Mouse (Mus musculus): ENCODE data around the gene Nbr1. TPM values are rescaled to one million over a fixed set of nuclear protein-coding genes. Genes with fewer than 3 reads are reported as not detected.
A peak's percentile ranks its signal among the peaks of the same experiment; 100 is the strongest.

The Nbr1 gene
- polyA plus RNA-seq (2015; fragmentation: Nextera tagmentation; extraction: Ambion mirVana): 113 and 116 TPM in 2 replicates

DNA sequence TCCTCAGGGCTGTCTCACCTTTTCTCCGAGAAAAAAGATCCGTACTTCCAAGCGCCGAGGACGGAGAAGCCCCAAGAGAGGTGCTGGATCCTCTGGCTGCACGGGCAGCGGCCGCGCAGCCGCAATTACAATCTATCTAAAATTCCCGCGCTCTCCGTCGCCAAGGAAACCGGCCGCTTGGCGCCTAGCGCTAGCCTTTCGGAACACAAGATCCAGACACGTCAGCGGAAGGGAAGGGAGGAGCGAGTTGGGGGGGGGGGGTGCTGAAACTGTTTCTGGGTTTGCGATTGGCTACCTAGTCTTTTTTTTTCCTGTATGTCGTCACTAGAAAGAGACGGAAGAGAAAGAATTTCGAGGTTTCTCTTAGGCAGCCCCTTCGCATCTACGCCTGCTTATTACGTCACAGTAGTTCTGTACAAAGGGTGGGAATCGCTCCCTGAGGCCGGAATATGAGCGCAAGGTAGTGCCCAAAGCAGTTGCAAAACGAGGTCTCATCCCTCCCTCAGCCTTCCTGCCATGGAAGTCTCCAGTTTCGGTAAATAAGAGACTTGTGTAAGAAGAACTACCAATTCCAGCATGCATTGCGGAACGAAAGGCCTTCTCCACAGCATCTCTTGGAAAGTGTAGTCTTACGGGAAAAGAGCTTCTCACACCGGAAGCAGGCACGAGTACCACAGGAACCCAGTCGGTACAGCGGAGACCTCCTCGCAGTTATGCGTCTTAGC is at the start of gene Nbr1, which contains the start of gene Brca1:
Nbr1 (plus strand) TSS at position 399 of the 725 bp plus-strand sequence.
Brca1 (minus strand) TSS at position 205 of the 725 bp plus-strand sequence.
- ATAC-seq: peak; percentile 85
- WGBS: under 1% methylated on average over 43 of the region's 43 CpGs
- peak within 1 kb of the TSS; percentile 73 for H3K4me3 ChIP-seq (replicated peaks)
- H3K9ac ChIP-seq (replicated peaks): peak within 1 kb of the TSS; percentile 82
- H3K36me3 ChIP-seq: peaks cover 8% of the 10 kb centered on the region
- H3K4me2 ChIP-seq (replicated peaks): peak within 1 kb of the TSS; percentile 79
- peak within 1 kb of the TSS; percentile 96 for H3K27ac ChIP-seq
- no peaks in the 10 kb centered on the region for H3K27me3 ChIP-seq
- H3K9me3 ChIP-seq: no peaks in the 10 kb centered on the region
- peaks cover 45% of the 10 kb centered on the region for H3K4me1 ChIP-seq (replicated peaks)

DNA sequence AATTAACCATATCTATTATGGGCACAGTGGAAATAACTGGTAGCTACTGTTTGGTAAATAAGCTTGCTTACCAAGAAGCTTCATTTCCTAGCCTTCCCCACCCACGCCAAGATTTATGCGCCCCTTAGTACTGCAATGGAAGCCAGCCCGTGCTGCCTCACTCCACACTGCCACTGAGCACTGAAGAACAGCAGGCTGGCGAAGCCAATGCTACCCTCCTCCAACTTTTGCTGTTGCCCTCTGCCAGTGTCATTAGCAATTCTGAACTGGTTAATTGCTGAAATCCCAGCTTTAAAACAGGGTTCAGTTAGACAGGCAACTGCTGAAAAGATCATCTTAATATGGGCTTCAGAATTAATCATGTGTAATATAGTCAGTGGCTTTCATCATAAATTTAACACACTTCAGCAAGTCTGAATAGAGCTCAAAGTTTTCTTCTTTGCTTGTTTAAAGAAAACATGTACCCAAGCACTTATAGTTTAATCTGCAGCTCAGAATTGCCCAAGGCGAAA is 45.6 kb upstream of the Nbr1 start:
- Histone ChIP-seq H3K4me1 (replicated peaks) (no peaks in the 10 kb centered on the region), H3K9ac (replicated peaks) (no peak overlapping the region), H3K4me2 (replicated peaks) (no peak overlapping the region), H3K4me3 (replicated peaks) (no peak overlapping the region), H3K27me3 (no peaks in the 10 kb centered on the region), H3K9me3 (no peaks in the 10 kb centered on the region), H3K36me3 (peaks cover 17% of the 10 kb centered on the region), H3K27ac (no peak overlapping the region)
- WGBS: 80% methylated on average over 5 of the region's 5 CpGs
- no peak for ATAC-seq

DNA sequence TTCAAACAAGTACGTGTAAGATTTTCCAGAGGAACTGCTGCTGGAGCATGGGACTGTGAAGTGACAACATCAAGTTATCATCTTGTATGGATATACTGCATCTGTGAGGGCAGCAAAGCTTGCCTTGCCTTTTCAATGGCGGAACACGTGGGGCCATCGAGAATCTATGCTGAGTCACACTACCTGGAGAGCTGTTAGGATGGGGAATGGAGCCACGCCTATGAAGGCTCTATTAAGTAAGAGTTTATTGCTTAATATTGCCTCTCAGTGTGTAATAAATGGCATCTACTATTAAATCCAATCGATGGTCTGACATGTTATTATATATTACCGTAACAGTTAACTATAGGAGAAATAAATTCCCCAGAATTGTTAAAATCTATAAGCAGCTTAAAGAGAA is 44.9 kb upstream of the Nbr1 start:
- Histone ChIP-seq H3K4me1 (replicated peaks) (no peaks in the 10 kb centered on the region), H3K27me3 (no peaks in the 10 kb centered on the region), H3K9me3 (no peaks in the 10 kb centered on the region), H3K4me2 (replicated peaks) (no peak overlapping the region), H3K4me3 (replicated peaks) (no peak overlapping the region), H3K36me3 (peaks cover 17% of the 10 kb centered on the region), H3K27ac (no peak overlapping the region), H3K9ac (replicated peaks) (no peak overlapping the region)
- no peak for ATAC-seq
- WGBS: 96% methylated on average over 7 of the region's 7 CpGs

DNA sequence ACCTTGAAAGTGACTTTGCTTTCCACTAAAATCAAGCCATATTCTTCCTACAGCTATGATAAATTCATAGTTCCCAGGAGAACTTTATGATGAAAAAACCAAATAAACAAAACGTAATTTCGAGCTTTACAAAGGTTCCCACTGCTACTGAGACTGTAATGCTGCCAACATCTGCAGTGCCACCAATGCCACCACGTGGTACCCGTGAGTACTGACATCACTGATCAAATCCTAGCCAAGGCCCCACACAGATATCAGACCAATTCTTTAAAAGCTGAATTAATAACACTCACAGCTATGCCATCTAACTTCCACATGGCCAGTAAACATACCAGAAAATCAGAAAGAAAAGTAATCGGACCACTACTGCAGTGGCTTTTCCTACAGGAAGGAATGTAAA is 33.0 kb upstream of the Nbr1 start:
- Histone ChIP-seq H3K4me3 (replicated peaks) (no peak overlapping the region), H3K9ac (replicated peaks) (no peak overlapping the region), H3K4me2 (replicated peaks) (no peak overlapping the region), H3K4me1 (replicated peaks) (no peaks in the 10 kb centered on the region), H3K27ac (no peak overlapping the region), H3K27me3 (no peaks in the 10 kb centered on the region), H3K36me3 (peaks cover 13% of the 10 kb centered on the region), H3K9me3 (no peaks in the 10 kb centered on the region)
- WGBS: 85% methylated on average over 5 of the region's 5 CpGs
- ATAC-seq: no peak

- ATAC-seq: no peak
- 89% methylated on average over 6 of the region's 6 CpGs for WGBS
Measured at GRCm38 (mm10) chr11:101519364-101519763, 32.6 kb upstream of the Nbr1 start.

GRCm38 (mm10) chr11:101524446-101524845 is 27.5 kb upstream of the Nbr1 start:
- Histone ChIP-seq H3K4me3 (replicated peaks) (no peak overlapping the region), H3K36me3 (peaks cover 18% of the 10 kb centered on the region; the same call in 1 of the 2 replicates), H3K27ac (no peak overlapping the region), H3K4me2 (replicated peaks) (no peak overlapping the region), H3K9ac (replicated peaks) (no peak overlapping the region), H3K27me3 (no peaks in the 10 kb centered on the region), H3K9me3 (no peaks in the 10 kb centered on the region), H3K4me1 (replicated peaks) (no peaks in the 10 kb centered on the region)
- WGBS: 96% methylated on average over 8 of the region's 8 CpGs
- ATAC-seq: no peak

More at GRCm38 (mm10) chr11:101519364-101519763, 32.6 kb upstream of the Nbr1 start:
- H3K9me3 ChIP-seq: no peaks in the 10 kb centered on the region
- no peak overlapping the region for H3K27ac ChIP-seq
- H3K4me1 ChIP-seq (replicated peaks): no peaks in the 10 kb centered on the region
- H3K27me3 ChIP-seq: no peaks in the 10 kb centered on the region
- no peak overlapping the region for H3K4me3 ChIP-seq (replicated peaks)
- H3K36me3 ChIP-seq: peaks cover 14% of the 10 kb centered on the region
- no peak overlapping the region for H3K4me2 ChIP-seq (replicated peaks)
- no peak overlapping the region for H3K9ac ChIP-seq (replicated peaks)

DNA sequence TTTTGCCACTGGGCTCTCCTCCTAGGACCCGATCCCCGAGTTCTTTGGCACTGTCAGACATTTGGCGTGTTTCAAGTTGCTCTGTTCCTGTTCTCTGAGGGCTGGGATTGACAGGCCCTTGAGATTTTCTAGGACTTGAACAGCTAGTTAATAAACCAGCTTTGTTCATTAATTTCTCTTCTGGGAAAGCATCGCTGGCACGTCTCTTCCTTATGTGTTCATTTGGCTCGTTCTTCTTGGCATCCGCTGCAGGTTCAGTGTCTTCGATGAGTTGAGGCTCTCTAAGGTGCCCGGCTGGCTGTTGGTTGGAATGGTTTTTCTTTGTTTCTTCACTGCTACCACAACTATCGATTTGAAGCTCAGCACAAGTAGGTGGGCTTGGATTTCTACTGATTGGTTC is 26.9 kb upstream of the Nbr1 start:
- WGBS: 95% methylated on average over 10 of the region's 10 CpGs
- Histone ChIP-seq H3K9ac (replicated peaks) (no peak overlapping the region), H3K36me3 (peaks cover 18% of the 10 kb centered on the region; the same call in 1 of the 2 replicates), H3K4me3 (replicated peaks) (no peak overlapping the region), H3K27ac (no peak overlapping the region), H3K4me2 (replicated peaks) (no peak overlapping the region), H3K27me3 (no peaks in the 10 kb centered on the region), H3K4me1 (replicated peaks) (no peaks in the 10 kb centered on the region), H3K9me3 (no peaks in the 10 kb centered on the region)
- ATAC-seq: no peak

DNA sequence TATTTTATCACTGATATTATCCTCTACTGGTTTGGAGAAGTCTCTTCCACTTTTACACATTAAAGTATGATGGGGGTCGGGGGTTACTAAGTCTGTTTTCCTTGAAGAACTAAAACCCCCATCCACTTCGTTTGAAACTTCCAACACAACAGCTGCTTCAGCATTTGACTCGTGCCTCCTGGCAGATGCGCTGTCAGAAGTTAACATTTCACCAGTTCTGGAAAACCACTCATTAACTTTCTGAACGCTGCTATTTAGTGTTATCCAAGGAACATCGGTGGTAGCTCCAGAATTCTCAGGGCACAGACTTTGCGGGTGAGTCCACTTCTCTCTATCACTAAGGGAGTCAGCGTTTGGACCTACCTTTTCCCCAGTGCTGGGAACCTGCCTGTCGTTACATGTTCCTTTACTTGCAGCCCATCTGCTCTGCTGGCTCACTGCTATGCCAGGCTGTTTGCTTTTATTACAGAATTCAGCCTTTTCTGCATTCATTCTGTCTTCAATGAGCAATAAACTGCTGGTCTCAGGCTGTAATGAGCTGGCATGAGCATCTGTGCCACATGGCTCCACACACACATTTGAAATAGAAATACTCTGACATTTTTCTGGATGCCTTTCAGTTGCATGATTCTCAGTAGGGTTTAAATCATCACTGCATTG is 25.9 kb upstream of the Nbr1 start:
- 94% methylated on average over 9 of the region's 9 CpGs for WGBS
- Histone ChIP-seq H3K4me2 (replicated peaks) (no peak overlapping the region), H3K9ac (replicated peaks) (no peak overlapping the region), H3K4me1 (replicated peaks) (no peaks in the 10 kb centered on the region), H3K36me3 (peaks cover 18% of the 10 kb centered on the region; the same call in 1 of the 2 replicates), H3K9me3 (no peaks in the 10 kb centered on the region), H3K27me3 (no peaks in the 10 kb centered on the region), H3K27ac (no peak overlapping the region), H3K4me3 (replicated peaks) (no peak overlapping the region)
- ATAC-seq: no peak

GRCm38 (mm10) chr11:101526686-101527085 is 25.3 kb upstream of the Nbr1 start:
- no peaks in the 10 kb centered on the region for H3K27me3 ChIP-seq
- no peaks in the 10 kb centered on the region for H3K9me3 ChIP-seq
- H3K4me3 ChIP-seq (replicated peaks): no peak overlapping the region
- H3K4me2 ChIP-seq (replicated peaks): no peak overlapping the region
- H3K27ac ChIP-seq: no peak overlapping the region
- H3K9ac ChIP-seq (replicated peaks): no peak overlapping the region
- ATAC-seq: no peak
- no peaks in the 10 kb centered on the region for H3K4me1 ChIP-seq (replicated peaks)
- 92% methylated on average over 4 of the region's 4 CpGs for WGBS
- peaks cover 18% of the 10 kb centered on the region; the same call in 1 of the 2 replicates for H3K36me3 ChIP-seq

DNA sequence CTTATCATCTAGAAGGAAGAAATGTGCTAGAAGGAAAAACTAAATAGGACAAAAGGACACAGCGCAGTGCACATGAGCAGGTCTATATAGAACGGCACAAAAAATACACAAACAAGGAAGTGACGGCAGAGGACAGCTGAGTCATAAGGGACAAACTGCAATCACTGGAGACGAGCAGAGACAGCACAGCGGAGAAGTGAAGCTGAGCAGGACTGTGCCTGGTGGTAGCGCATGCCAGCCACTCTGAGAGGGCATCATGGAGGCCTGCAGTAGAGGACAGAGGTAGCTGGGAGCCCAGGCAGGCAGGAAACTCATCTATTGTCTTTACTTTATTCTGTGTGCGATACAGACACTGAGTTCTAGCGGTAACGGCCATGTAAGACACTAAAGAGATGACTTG is 8.4 kb upstream of the Nbr1 start:
- H3K27me3 ChIP-seq: no peaks in the 10 kb centered on the region
- no peak for ATAC-seq
- H3K9ac ChIP-seq (replicated peaks): no peak overlapping the region
- H3K4me1 ChIP-seq (replicated peaks): no peaks in the 10 kb centered on the region
- H3K27ac ChIP-seq: no peak overlapping the region
- 90% methylated on average over 9 of the region's 9 CpGs for WGBS
- no peaks in the 10 kb centered on the region for H3K36me3 ChIP-seq
- H3K4me3 ChIP-seq (replicated peaks): no peak overlapping the region
- H3K9me3 ChIP-seq: no peaks in the 10 kb centered on the region
- no peak overlapping the region for H3K4me2 ChIP-seq (replicated peaks)

DNA sequence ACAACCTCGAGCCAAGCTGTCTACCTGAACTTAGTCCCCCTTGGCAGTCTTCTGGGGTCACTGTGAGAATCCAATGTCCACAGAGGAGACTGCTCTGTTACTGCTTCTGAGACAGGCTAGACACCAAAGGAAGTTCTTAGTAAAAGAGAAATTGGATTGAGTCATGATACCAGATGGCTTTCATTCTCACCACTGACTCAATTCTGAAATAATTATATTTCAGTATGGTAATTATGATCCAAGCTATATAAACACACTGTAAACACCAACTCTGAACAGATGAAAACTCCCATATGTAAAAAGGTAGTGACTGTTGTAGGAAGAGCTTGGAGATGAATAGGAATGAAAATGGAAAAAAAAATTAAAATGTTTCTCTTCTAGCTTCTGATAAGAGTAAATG is 7.8 kb upstream of the Nbr1 start:
- H3K36me3 ChIP-seq: no peaks in the 10 kb centered on the region
- no peak overlapping the region for H3K27ac ChIP-seq
- 88% methylated on average over 1 of the region's 1 CpGs for WGBS
- no peaks in the 10 kb centered on the region for H3K4me1 ChIP-seq (replicated peaks)
- no peak overlapping the region for H3K4me3 ChIP-seq (replicated peaks)
- no peaks in the 10 kb centered on the region for H3K27me3 ChIP-seq
- no peaks in the 10 kb centered on the region for H3K9me3 ChIP-seq
- ATAC-seq: no peak
- no peak overlapping the region for H3K4me2 ChIP-seq (replicated peaks)
- H3K9ac ChIP-seq (replicated peaks): no peak overlapping the region

DNA sequence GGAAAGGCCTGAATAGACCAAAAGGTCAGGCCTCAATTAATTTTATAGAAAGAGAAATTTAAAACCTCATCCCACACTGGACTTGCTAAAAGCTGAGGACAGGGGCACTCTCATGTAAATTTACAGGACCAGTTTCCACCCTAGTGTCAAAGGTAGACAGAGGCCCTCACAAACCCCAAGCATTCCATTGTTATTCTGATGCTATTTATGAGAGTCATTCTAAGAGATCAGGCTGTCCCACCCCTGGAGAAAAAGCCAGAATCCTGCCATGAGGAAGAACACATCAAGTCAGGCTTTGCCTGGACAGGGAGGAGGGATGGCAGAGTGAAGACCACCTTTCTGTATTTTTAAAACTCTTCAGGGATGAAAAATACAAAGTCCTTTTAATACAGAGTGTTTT is 3.4 kb upstream of the Nbr1 start:
- Histone ChIP-seq H3K27me3 (no peaks in the 10 kb centered on the region), H3K27ac (no peak overlapping the region)
- ATAC-seq: no peak

More for the DNA sequence above, 3.4 kb upstream of the Nbr1 start:
- Histone ChIP-seq H3K9me3 (no peaks in the 10 kb centered on the region), H3K4me3 (replicated peaks) (no peak overlapping the region), H3K4me2 (replicated peaks) (no peak overlapping the region), H3K9ac (replicated peaks) (no peak overlapping the region), H3K36me3 (no peaks in the 10 kb centered on the region), H3K4me1 (replicated peaks) (peaks cover 14% of the 10 kb centered on the region)

All from midbrain, embryonic 13.5 days (tissue).